Mouse (Mus musculus) megakaryocyte, embryonic 14.5 days (primary cell): Measurements from ENCODE around the gene Cacna1s.

Experiments used
- FLI1 ChIP-seq: IDR thresholded peaks from 2 replicates; pipeline ENCODE4 v1.6.1; 2012; ENCODE audit warnings: low read length, inconsistent platforms, mixed read lengths
- GATA1 ChIP-seq: IDR thresholded peaks from 3 replicates; pipeline ENCODE4 v1.6.1; 2012; ENCODE audit warnings: mixed read lengths, low read length, inconsistent platforms, borderline replicate concordance

- TF ChIP-seq GATA1 (no peak), FLI1 (no peak)
Measured at GRCm38 (mm10) chr1:136160930-136161329, 108.4 kb downstream of the Cacna1s start.
